Mouse (Mus musculus): ENCODE results near the gene Kctd18. TPM values are rescaled to one million over a fixed set of nuclear protein-coding genes. Genes with fewer than 3 reads are reported as not detected.

Kctd18 gene
- 22.9 and 24.4 TPM in 2 replicates for polyA plus RNA-seq (2016; fragmentation: Nextera tagmentation; extraction: Ambion mirVana)

GRCm38 (mm10) chr1:58018856-58019255 is at the start of gene Kctd18:
Kctd18 (minus strand) TSS chr1:58018956.
- H3K4me2 ChIP-seq: no peak within 1 kb of the TSS
- WGBS: 94% methylated on average over 7 of the region's 7 CpGs
- H3K4me3 ChIP-seq (replicated peaks): no peak within 1 kb of the TSS
- H3K27ac ChIP-seq: no peak within 1 kb of the TSS
- ATAC-seq (ENCODE audit: insufficient number of reproducible peaks, insufficient read depth, low FRiP score, low TSS enrichment, low read depth): no peak
- no peaks in the 10 kb centered on the region for H3K4me1 ChIP-seq (replicated peaks)
- no peaks in the 10 kb centered on the region for H3K27me3 ChIP-seq
- H3K9ac ChIP-seq (replicated peaks): no peak within 1 kb of the TSS
- no peaks in the 10 kb centered on the region for H3K9me3 ChIP-seq
- H3K36me3 ChIP-seq: peaks cover 73% of the 10 kb centered on the region

DNA sequence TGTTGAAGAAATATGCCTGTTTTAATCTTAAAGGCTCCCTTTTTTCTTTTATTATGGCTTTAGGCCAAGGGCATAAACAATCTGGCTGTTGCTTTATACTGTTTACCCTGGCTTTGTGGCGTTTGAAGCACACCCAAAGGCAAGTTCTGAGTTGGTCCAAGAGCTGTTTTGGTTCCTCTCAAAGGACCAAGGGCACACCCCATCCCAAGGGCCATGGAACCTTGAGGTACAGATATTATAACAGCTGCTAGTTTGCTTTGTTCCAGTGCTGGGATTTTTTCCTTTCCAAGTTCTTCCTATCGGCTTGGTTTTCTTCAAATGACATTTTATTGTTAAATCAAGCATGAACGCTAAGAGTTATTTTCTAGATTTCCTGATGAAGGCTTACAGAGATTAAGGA is 46.9 kb upstream of the Kctd18 start:
- 64% methylated on average over 3 of the region's 3 CpGs for WGBS
- Histone ChIP-seq H3K36me3 (no peaks in the 10 kb centered on the region), H3K4me2 (no peak overlapping the region), H3K9ac (replicated peaks) (no peak overlapping the region), H3K4me3 (replicated peaks) (no peak overlapping the region), H3K27ac (no peak overlapping the region), H3K27me3 (no peaks in the 10 kb centered on the region), H3K4me1 (replicated peaks) (no peaks in the 10 kb centered on the region), H3K9me3 (no peaks in the 10 kb centered on the region)
- ATAC-seq (ENCODE audit: insufficient number of reproducible peaks, insufficient read depth, low FRiP score, low TSS enrichment, low read depth): no peak

GRCm38 (mm10) chr1:58065151-58065550 is 46.4 kb upstream of the Kctd18 start:
- Histone ChIP-seq H3K9ac (replicated peaks) (no peak overlapping the region), H3K27me3 (no peaks in the 10 kb centered on the region), H3K4me1 (replicated peaks) (no peaks in the 10 kb centered on the region), H3K4me2 (no peak overlapping the region), H3K36me3 (no peaks in the 10 kb centered on the region), H3K9me3 (no peaks in the 10 kb centered on the region), H3K27ac (no peak overlapping the region), H3K4me3 (replicated peaks) (no peak overlapping the region)
- no peak for ATAC-seq (ENCODE audit: insufficient number of reproducible peaks, insufficient read depth, low FRiP score, low TSS enrichment, low read depth)
- 93% methylated on average over 5 of the region's 5 CpGs for WGBS

- no peak for ATAC-seq (ENCODE audit: insufficient number of reproducible peaks, insufficient read depth, low FRiP score, low TSS enrichment, low read depth)
- Histone ChIP-seq H3K27ac (no peak overlapping the region), H3K9ac (replicated peaks) (no peak overlapping the region), H3K27me3 (no peaks in the 10 kb centered on the region), H3K4me1 (replicated peaks) (no peaks in the 10 kb centered on the region), H3K4me3 (replicated peaks) (no peak overlapping the region), H3K4me2 (no peak overlapping the region), H3K9me3 (no peaks in the 10 kb centered on the region), H3K36me3 (no peaks in the 10 kb centered on the region)
- WGBS: 93% methylated on average over 7 of the region's 7 CpGs
Measured at GRCm38 (mm10) chr1:58062131-58062530, 43.4 kb upstream of the Kctd18 start.

GRCm38 (mm10) chr1:58058846-58059245 is 40.1 kb upstream of the Kctd18 start:
- Histone ChIP-seq H3K4me3 (replicated peaks) (no peak overlapping the region), H3K4me1 (replicated peaks) (no peaks in the 10 kb centered on the region), H3K9ac (replicated peaks) (no peak overlapping the region), H3K27ac (no peak overlapping the region), H3K9me3 (no peaks in the 10 kb centered on the region), H3K4me2 (no peak overlapping the region), H3K36me3 (no peaks in the 10 kb centered on the region), H3K27me3 (no peaks in the 10 kb centered on the region)
- no peak for ATAC-seq (ENCODE audit: insufficient number of reproducible peaks, insufficient read depth, low FRiP score, low TSS enrichment, low read depth)
- WGBS: 92% methylated on average over 4 of the region's 4 CpGs

DNA sequence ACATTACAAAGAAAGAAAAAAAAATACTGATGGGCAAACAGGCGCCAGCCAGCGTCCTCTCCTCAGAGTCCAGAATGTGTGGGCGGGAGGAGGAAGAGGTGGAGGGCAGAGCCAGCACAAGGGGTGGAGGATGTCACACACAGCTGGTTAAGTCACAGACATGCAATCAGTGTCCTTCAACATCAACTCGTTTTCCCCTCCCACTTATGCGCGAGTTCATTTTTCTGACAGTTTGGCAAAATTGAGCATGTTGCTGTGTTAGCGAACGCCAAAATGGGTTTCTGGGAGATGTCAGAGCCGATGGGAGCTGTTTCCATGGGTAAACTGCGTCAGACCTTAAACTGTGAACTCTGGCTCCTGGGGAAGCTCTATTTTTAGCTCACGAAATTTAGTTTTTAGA is 38.2 kb upstream of the Kctd18 start:
- Histone ChIP-seq H3K27me3 (no peaks in the 10 kb centered on the region), H3K36me3 (no peaks in the 10 kb centered on the region), H3K4me1 (replicated peaks) (no peaks in the 10 kb centered on the region), H3K27ac (no peak overlapping the region), H3K4me2 (no peak overlapping the region), H3K4me3 (replicated peaks) (no peak overlapping the region), H3K9ac (replicated peaks) (no peak overlapping the region), H3K9me3 (no peaks in the 10 kb centered on the region)
- no peak for ATAC-seq (ENCODE audit: insufficient number of reproducible peaks, insufficient read depth, low FRiP score, low TSS enrichment, low read depth)
- 83% methylated on average over 11 of the region's 11 CpGs for WGBS

DNA sequence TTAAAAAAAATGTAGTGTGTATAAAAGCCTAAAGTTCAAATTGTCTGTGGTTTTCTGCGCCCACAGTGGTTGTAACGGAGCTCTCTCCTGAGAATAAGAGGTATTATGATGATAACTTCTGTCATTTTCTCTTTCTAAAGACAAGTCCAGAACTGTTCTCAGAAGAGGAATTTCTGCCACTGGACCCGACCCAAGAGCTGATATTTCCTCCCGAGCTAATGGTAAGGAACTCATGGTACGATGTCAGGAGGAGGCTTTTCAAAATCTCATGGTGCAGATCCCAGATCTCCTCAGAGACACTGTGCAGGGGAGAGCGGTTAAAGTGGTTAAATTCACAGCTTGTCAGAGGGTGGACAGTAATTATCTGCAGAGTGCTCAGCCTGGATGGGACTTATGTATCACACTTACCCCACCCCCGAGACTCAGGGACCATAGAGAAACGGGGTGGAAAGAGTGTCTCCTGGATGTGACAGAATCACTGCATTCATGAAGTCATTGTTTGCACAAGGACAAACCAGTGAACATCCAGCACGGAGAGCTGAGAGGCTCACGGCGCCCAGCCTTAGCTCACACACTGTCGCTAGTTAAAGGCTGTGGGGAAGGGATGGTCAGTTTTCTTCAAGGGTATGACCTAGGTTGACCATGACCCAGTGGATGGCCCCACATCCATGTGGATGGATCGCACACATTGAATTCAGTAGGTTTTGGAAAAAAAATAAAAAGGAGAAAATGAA is 37.5 kb upstream of the Kctd18 start:
- H3K9ac ChIP-seq (replicated peaks): no peak overlapping the region
- H3K4me2 ChIP-seq: no peak overlapping the region
- no peaks in the 10 kb centered on the region for H3K4me1 ChIP-seq (replicated peaks)
- ATAC-seq (ENCODE audit: insufficient number of reproducible peaks, insufficient read depth, low FRiP score, low TSS enrichment, low read depth): no peak
- H3K4me3 ChIP-seq (replicated peaks): no peak overlapping the region
- H3K27me3 ChIP-seq: no peaks in the 10 kb centered on the region
- 86% methylated on average over 13 of the region's 13 CpGs for WGBS
- no peaks in the 10 kb centered on the region for H3K36me3 ChIP-seq
- no peaks in the 10 kb centered on the region for H3K9me3 ChIP-seq
- H3K27ac ChIP-seq: no peak overlapping the region

DNA sequence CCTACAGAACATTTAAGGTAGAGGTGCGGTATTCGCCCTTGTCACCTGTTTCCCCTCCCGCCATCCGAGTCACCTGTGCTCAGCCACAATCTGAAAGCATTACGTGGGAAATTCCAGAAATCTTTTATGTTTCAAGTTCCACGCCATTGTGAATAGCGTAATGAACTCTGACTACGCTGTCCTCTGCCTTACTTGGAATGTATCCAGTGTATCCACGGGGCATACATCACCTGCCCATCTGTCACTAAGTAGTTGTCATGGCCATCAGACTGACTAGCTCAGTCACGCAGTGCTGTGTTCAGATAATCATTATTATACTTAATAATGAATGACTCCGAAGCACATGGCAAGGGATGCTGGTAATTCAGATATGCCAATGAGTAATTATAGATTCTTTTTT is 36.8 kb upstream of the Kctd18 start:
- Histone ChIP-seq H3K4me3 (replicated peaks) (no peak overlapping the region), H3K4me2 (no peak overlapping the region), H3K9me3 (no peaks in the 10 kb centered on the region), H3K27me3 (no peaks in the 10 kb centered on the region), H3K36me3 (no peaks in the 10 kb centered on the region), H3K4me1 (replicated peaks) (no peaks in the 10 kb centered on the region), H3K27ac (no peak overlapping the region), H3K9ac (replicated peaks) (no peak overlapping the region)
- no peak for ATAC-seq (ENCODE audit: insufficient number of reproducible peaks, insufficient read depth, low FRiP score, low TSS enrichment, low read depth)
- WGBS: 92% methylated on average over 11 of the region's 11 CpGs

- Histone ChIP-seq H3K4me2 (no peak overlapping the region), H3K9ac (replicated peaks) (no peak overlapping the region), H3K9me3 (no peaks in the 10 kb centered on the region), H3K27ac (no peak overlapping the region), H3K4me3 (replicated peaks) (no peak overlapping the region), H3K27me3 (no peaks in the 10 kb centered on the region), H3K36me3 (no peaks in the 10 kb centered on the region), H3K4me1 (replicated peaks) (no peaks in the 10 kb centered on the region)
- WGBS: 90% methylated on average over 5 of the region's 5 CpGs
- no peak for ATAC-seq (ENCODE audit: insufficient number of reproducible peaks, insufficient read depth, low FRiP score, low TSS enrichment, low read depth)
Measured at GRCm38 (mm10) chr1:58049126-58049525, 30.4 kb upstream of the Kctd18 start.

DNA sequence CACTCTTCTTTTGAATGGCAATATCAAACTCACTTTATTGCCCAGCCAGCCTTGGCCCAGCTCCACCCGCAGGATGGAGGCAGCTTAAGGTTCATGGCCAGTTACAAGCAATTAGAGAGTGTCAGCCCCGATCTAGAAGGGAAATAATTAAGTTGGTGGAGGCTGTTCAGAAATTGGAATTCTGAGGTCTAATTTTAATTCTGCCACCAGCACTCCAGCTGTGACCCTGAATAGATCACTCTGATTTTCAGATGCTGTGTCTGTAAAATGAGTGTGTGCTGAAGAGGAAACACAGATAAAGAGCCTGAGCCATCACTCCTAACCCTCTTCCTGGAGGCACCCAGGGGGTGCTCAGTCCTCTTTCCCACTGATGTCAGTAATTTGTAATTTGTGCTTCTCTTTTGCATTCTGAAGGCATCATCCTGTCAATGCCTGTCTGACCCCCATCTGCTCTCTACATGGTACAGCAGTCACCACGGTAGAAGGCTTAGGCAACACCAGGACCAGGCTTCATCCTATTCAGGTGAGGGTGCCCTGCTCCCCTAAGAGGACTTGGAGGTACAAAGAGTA is 28.1 kb upstream of the Kctd18 start:
- ATAC-seq (ENCODE audit: insufficient number of reproducible peaks, insufficient read depth, low FRiP score, low TSS enrichment, low read depth): no peak
- H3K36me3 ChIP-seq: no peaks in the 10 kb centered on the region
- H3K4me2 ChIP-seq: no peak overlapping the region
- no peaks in the 10 kb centered on the region for H3K4me1 ChIP-seq (replicated peaks)
- H3K27ac ChIP-seq: no peak overlapping the region
- H3K27me3 ChIP-seq: no peaks in the 10 kb centered on the region
- H3K9ac ChIP-seq (replicated peaks): no peak overlapping the region
- H3K9me3 ChIP-seq: no peaks in the 10 kb centered on the region
- H3K4me3 ChIP-seq (replicated peaks): no peak overlapping the region
- WGBS: 48% methylated on average over 3 of the region's 3 CpGs

DNA sequence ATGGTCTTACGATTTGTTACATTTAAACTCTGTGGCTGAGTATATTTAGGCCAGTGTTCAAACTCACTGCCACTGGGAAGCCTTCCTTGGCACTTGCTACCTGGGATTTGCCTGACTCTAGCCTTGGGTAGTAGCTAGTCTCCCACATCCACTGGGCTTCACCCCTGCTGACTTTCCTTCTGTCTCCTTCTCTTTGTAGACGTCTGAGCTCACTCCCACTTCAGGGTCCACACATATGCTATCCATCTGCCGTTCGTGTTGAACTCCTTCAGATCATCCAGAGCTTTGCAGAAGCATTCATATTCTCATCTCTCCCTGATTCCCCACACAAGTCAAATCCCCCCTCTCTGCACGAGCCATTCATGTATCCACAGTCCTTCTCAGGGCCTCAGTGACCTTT is 26.8 kb upstream of the Kctd18 start:
- H3K9me3 ChIP-seq: no peaks in the 10 kb centered on the region
- no peak overlapping the region for H3K4me2 ChIP-seq
- no peak overlapping the region for H3K27ac ChIP-seq
- no peaks in the 10 kb centered on the region for H3K36me3 ChIP-seq
- WGBS: 67% methylated on average over 5 of the region's 5 CpGs
- no peak overlapping the region for H3K9ac ChIP-seq (replicated peaks)
- H3K27me3 ChIP-seq: no peaks in the 10 kb centered on the region
- no peaks in the 10 kb centered on the region for H3K4me1 ChIP-seq (replicated peaks)
- H3K4me3 ChIP-seq (replicated peaks): no peak overlapping the region
- ATAC-seq (ENCODE audit: insufficient number of reproducible peaks, insufficient read depth, low FRiP score, low TSS enrichment, low read depth): no peak

DNA sequence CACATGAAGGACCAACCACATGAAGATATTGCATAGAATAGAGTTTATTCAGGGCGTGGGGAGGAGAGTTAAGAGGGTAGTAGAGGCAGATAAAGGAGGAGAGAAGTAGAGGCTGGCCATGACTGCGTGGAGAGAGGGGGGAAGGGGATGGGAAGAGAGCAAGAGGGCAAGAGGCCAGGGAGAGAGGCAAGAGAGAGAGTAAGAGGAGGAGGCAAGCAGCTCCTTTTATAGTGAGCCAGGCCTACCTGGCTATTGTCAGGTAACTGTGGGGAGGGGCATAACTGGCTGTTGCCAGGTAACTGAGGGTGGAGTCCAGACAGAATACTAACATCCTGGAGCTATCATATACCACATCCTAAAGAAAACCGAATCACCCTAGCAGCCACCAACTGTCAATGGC is 26.3 kb upstream of the Kctd18 start:
- H3K27me3 ChIP-seq: no peaks in the 10 kb centered on the region
- no peak overlapping the region for H3K27ac ChIP-seq
- no peak for ATAC-seq (ENCODE audit: insufficient number of reproducible peaks, insufficient read depth, low FRiP score, low TSS enrichment, low read depth)
- no peaks in the 10 kb centered on the region for H3K4me1 ChIP-seq (replicated peaks)
- 61% methylated on average over 3 of the region's 3 CpGs for WGBS
- no peak overlapping the region for H3K4me2 ChIP-seq
- no peaks in the 10 kb centered on the region for H3K36me3 ChIP-seq
- H3K4me3 ChIP-seq (replicated peaks): no peak overlapping the region
- H3K9ac ChIP-seq (replicated peaks): no peak overlapping the region
- H3K9me3 ChIP-seq: no peaks in the 10 kb centered on the region
